Mouse (Mus musculus) adipocyte (in vitro differentiated cells): ENCODE measurements around the gene Tpd52l2.
A peak's percentile ranks its signal among the peaks of the same experiment; 100 is the strongest.

Source experiments
- DNase-seq: peaks from one replicate; pipeline ENCODE4 v3.0.0-alpha.2; 2016; ENCODE audit warnings: low spot score

The Tpd52l2 gene

DNA sequence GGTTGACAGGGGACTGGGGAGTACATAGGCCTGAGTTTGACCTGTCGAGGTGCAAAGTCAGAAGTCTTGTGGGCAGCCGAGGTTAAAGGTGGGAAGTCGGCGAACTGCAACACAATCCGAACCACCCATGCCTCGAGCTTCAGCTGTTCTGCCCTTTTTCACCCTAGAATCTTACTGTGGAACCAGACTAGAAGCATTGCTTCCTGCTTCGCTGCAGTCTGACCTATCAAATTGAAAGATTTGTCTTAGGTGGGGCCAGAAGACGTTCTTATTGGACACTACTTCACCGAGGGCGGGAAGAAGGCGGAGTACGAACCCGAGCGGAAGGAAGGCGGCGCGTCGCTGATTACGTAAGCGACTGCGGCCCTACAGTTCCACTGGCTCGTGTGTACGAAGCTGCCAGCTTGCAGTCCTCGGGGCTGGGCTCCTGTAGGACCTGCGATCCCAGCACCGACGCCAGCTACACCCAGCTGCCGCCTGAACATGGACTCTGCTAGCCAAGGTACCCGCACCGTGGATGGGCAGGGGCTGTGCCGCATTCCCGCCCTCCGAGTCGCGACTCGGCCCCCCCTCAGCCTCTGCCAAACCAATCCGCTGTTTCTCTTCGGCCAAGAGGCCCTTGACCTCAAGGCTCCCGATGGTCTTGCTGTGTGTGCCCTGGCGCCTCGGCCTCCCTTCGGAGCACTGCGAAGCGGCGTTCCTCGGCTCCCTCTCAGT lies at the start of gene Tpd52l2:
Gene Tpd52l2 (plus strand): TSS at position 312 of the 717 bp plus-strand sequence.
- DNase-seq: peak; percentile 99

- DNase-seq: no peak
Observed at GRCm38 (mm10) chr2:181452181-181452580, 44.8 kb upstream of the Tpd52l2 start.

DNA sequence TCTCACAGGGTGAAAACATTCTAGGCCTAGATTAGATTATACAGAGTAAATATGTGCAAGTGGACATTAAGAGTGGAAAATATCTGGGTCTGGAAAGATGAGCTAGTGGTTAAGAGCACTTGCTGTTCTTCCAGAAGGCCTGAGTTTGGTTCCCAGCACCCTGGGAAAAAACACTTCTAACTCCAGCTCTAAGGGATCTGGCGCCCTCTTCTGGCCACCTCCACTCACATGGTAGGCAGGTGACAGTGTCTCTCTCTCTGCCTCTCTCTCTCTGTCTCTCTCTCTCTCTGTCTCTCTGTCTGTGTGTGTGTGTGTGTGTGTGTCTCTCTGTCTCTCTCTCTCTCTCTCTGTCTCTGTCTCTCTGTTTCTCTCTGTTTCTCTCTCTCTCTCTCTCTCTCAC lies 43.7 kb upstream of the Tpd52l2 start:
- DNase-seq: no peak

- DNase-seq: peak; percentile 52
Observed at GRCm38 (mm10) chr2:181455899-181456298, 41.0 kb upstream of the Tpd52l2 start.

GRCm38 (mm10) chr2:181457831-181458230 lies 39.1 kb upstream of the Tpd52l2 start:
- DNase-seq: no peak

GRCm38 (mm10) chr2:181458411-181459152 lies 38.4 kb upstream of the Tpd52l2 start:
- DNase-seq: no peak

DNA sequence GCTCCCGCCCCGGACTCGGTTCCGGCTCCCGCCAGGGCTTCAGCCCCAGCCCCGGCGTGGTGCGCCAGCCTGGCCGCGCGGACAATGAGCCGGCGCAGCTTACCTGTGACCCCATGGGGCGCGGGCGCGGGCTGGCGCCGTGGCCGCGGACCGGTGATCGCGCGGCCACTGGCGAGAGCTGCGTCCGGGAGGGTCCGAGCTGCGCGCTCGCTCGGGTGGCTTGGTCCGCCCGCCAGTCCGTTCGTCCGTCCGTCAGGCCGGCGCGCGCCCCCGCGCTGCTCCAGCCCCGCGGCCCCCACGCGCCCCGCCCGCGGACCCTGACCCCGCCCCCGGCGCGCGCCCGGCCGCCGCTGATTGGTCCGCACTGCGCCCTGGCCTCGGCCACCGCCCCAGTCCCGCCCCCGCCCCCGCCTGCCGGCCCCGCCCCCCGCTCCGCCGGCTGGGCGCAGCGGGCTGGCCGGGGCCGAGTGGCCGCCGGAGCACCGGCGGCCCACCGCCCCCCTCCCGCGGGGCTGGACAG lies 37.7 kb upstream of the Tpd52l2 start, which contains the start of gene Zbtb46:
Gene Zbtb46 (minus strand): TSS at position 274 of the 520 bp plus-strand sequence.
- DNase-seq: peak; percentile 74

GRCm38 (mm10) chr2:181459673-181460621 lies 37.0 kb upstream of the Tpd52l2 start:
- DNase-seq: no peak

- no peak for DNase-seq
Observed at GRCm38 (mm10) chr2:181461536-181462100, 35.3 kb upstream of the Tpd52l2 start.

- DNase-seq: no peak
Observed at GRCm38 (mm10) chr2:181462604-181463003, 34.3 kb upstream of the Tpd52l2 start.

- DNase-seq: peak; percentile 80
Observed at GRCm38 (mm10) chr2:181463008-181463738, 33.8 kb upstream of the Tpd52l2 start.

DNA sequence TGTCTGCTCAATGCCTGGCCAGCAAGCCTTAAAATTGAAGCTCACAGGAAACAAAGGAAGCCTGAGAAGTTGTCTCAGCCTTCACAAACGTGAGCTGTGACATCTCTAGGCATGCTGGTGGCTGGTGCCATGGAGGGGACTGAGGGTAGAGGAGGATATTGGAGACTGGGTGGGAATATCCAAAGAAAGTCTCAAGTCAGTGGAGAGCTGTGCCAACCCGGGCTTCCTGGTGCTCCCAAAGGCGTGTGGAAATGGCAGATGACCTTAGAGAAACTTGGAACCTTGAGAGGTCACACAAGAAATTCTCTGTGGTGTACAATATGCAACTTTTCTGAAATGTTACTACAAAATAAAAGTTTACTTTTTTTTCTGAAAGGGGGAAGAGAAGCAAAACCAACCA lies 31.5 kb upstream of the Tpd52l2 start:
- no peak for DNase-seq

- DNase-seq: no peak
Observed at GRCm38 (mm10) chr2:181470285-181470684, 26.7 kb upstream of the Tpd52l2 start.

- peak; percentile 86 for DNase-seq
Observed at GRCm38 (mm10) chr2:181471246-181471645, 25.7 kb upstream of the Tpd52l2 start.

- no peak for DNase-seq
Observed at GRCm38 (mm10) chr2:181472256-181472827, 24.6 kb upstream of the Tpd52l2 start.

DNA sequence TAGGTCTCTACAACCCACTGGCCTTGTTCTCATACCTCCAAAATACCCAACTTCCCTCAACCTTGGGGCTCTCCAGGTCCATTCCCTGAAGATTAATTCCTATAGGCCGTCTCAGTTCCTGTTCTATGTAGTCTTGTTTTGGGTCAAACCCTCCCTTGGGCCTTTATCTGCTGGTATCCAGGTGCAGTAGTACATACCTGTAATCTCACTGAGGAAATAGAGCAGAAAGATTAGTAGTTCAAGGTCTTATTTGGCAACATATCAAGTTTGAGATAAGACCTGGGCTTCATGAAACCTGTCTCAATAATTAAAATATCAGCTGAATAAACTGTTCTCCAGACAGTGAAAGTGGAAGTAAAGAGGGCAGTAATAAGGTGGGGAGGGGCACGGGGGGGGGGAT lies 13.8 kb upstream of the Tpd52l2 start:
- no peak for DNase-seq

GRCm38 (mm10) chr2:181483562-181484318 lies 13.2 kb upstream of the Tpd52l2 start:
- no peak for DNase-seq

- no peak for DNase-seq
Observed at GRCm38 (mm10) chr2:181484456-181485233, 12.3 kb upstream of the Tpd52l2 start.

- no peak for DNase-seq
Observed at GRCm38 (mm10) chr2:181485741-181486140, 11.2 kb upstream of the Tpd52l2 start.
